Mouse (Mus musculus): ENCODE results near the gene Kxd1. TPM values are rescaled to one million over a fixed set of nuclear protein-coding genes. Genes with fewer than 3 reads are reported as not detected.
A peak's percentile ranks its signal among the peaks of the same experiment; 100 is the strongest.

Kxd1 gene
- polyA plus RNA-seq, 1 experiment from 2014 or later: 46.4 TPM

DNA sequence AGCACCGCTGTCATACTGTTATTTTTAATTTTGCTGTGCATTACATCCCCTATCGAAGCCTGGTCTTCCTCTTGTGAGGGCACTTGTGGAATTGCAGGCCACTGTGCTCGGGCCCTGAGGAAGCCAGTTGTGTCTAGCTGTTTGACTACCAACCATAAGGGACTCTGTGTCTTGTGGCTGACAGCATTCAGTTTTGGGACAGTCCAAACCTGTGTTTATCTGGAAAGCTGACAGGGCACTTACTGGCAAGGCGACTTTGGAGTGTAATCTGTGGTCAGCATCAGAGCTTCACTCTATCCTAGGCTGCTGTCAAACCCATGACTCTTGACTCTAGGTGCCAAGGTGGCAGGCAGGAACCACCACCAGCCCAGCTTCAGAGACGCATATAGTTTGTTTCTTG, 13.3 kb upstream of the Kxd1 start:
- Histone ChIP-seq H3K4me1 (peaks cover 48% of the 10 kb centered on the region), H3K9ac (peak overlapping the region; percentile 68; the same call in 1 of the 2 replicates), H3K4me3 (peak overlapping the region; percentile 77), H3K27ac (no peak overlapping the region), H3K27me3 (replicated peaks) (no peaks in the 10 kb centered on the region), H3K4me2 (peak overlapping the region; percentile 82), H3K36me3 (replicated peaks) (0 out of 2 replicates have a peak, but pooled peaks cover 6% of the 10 kb centered on the region), H3K9me3 (no peaks in the 10 kb centered on the region)
- WGBS: 85% methylated on average over 5 of the region's 5 CpGs
- ATAC-seq (replicated peaks): no peak

DNA sequence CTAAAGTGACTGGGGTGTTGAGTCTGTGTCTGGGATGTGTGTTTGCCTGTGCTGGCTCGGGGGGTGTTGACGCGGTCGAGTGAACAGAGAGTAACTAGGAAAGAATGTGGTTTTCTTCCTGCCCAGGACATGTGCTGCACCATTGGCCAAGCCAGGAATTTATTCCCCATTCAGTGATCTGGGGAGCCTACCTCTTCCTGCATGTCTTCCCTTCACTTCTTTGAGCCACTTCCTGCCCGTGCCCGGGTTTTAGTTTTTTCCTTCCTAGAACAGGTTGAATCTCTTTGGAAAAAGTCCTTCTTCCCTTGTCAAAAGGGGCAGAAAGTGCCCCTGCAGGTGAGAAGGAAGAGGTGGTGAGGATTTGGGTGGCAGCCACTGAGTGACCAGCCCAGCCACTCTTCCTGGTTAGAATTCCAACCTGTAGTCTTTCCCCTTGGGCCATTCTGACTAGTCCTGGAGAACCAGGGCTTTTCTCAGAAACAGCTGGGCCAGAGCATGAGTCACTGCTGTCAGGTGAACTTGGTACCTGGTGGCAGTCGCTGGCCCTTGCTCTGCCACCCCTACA, 12.8 kb upstream of the Kxd1 start:
- Histone ChIP-seq H3K4me1 (peaks cover 48% of the 10 kb centered on the region), H3K36me3 (replicated peaks) (peaks cover 10% of the 10 kb centered on the region; the same call in 1 of the 2 replicates), H3K9ac (peak overlapping the region; percentile 68), H3K4me3 (peak overlapping the region; percentile 77), H3K4me2 (peak overlapping the region; percentile 82), H3K27ac (no peak overlapping the region), H3K9me3 (no peaks in the 10 kb centered on the region), H3K27me3 (replicated peaks) (no peaks in the 10 kb centered on the region)
- 56% methylated on average over 7 of the region's 7 CpGs for WGBS
- no peak for ATAC-seq (replicated peaks)

DNA sequence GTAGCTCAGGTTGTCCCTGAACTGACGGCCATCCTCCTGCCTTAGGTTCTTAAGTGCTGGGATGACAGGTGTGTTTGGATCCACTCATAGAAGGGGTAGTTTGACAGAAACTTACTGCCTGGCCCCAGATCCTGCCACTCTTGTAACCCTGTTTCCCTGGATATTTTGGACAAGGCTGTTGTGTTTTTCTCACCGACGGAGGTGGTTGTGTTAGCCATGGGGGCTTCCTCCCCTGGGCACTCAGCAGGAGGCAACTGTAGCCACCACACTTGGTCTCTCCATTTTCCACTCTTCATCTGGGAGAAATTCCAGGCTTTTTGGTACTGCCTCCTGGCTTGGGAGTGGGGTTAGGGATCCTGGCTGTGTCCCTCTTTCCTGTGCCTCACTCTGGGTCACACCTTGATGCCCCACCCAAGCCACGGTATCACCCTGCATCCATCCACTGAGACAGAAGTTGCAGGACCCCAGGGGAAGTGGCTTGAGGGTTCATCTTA, 12.3 kb upstream of the Kxd1 start:
- Histone ChIP-seq H3K4me1 (peaks cover 48% of the 10 kb centered on the region), H3K27ac (peak overlapping the region; percentile 93; the same call in 1 of the 2 replicates), H3K27me3 (replicated peaks) (no peaks in the 10 kb centered on the region), H3K9ac (peak overlapping the region; percentile 68), H3K4me3 (peak overlapping the region; percentile 77), H3K9me3 (no peaks in the 10 kb centered on the region), H3K4me2 (peak overlapping the region; percentile 82), H3K36me3 (replicated peaks) (peaks cover 15% of the 10 kb centered on the region)
- ATAC-seq (replicated peaks): no peak
- 11% methylated on average over 4 of the region's 4 CpGs for WGBS

DNA sequence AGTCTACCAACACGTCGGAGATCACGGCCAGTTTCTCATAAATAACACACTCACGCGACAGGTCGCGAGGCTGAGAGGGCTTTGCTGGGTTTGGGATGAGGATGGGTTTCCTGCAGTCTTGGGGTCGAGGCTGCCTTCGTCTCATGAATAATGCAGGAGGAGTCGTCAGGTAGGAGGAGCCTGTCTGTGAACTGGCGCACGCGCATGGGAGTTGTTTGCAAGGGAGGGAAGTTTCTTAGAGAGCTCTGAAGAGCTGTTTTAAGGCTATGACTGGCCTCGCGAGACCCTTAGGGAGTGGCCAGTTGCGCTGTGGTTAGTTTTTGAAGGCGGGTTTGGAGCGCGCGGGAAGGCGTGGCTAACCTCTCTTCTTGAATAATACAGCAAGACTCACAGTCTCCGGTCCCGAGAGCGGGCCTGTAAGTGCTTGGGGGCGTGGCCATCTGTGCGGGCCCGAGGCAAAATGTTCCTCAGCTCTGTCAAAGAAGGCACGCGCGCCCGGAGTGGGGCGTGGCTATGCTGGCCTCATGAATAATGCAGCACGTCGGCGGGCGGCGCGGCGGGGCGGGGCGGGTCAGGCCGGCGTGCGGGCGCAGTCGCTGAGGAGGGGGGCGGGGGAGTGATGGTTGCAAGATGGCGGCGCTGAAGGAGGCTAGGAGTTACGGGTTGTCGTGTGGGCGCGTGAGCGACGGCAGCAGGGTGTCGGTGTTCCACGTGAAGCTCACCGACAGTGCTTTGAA, 11.5 kb upstream of the Kxd1 start, which contains the start of gene Ell:
Gene Ell, plus strand, starts transcription at position 381 of the 737 bp plus-strand sequence.
- H3K27me3 ChIP-seq (replicated peaks): no peaks in the 10 kb centered on the region
- H3K4me3 ChIP-seq: peak within 1 kb of the TSS; percentile 77
- H3K9me3 ChIP-seq: no peaks in the 10 kb centered on the region
- H3K4me2 ChIP-seq: peak within 1 kb of the TSS; percentile 82
- ATAC-seq (replicated peaks): peak; percentile 87
- peak within 1 kb of the TSS; percentile 68 for H3K9ac ChIP-seq
- H3K27ac ChIP-seq: peak within 1 kb of the TSS; percentile 93
- peaks cover 46% of the 10 kb centered on the region for H3K4me1 ChIP-seq
- peaks cover 22% of the 10 kb centered on the region for H3K36me3 ChIP-seq (replicated peaks)
- WGBS: under 1% methylated on average over 58 of the region's 58 CpGs

DNA sequence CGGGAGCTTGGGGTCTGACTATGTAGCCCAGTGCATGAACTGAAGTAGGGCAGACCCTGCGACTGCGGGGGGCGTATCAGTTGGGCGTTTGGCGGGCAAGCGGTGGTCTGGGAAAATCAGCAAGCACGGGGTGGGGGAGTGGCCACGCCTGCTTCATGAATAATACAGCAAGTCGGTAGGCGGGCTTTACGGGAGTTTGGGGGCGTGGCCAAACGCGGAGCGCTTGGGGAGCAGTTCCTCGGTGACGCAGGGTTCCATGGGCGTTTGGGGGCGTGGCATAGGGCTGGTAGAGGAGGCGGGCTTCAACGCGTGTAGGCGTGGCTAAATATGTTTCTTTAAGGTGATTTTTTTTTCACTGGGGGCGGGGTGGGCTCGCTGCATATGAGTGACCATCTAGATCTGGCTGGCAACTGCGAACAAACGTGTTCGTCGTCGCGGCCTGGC, 10.9 kb upstream of the Kxd1 start:
- Histone ChIP-seq H3K4me3 (peak overlapping the region; percentile 77), H3K9me3 (no peaks in the 10 kb centered on the region), H3K27me3 (replicated peaks) (no peaks in the 10 kb centered on the region), H3K27ac (peak overlapping the region; percentile 93), H3K36me3 (replicated peaks) (peaks cover 24% of the 10 kb centered on the region), H3K4me1 (peaks cover 41% of the 10 kb centered on the region), H3K9ac (peak overlapping the region; percentile 68), H3K4me2 (peak overlapping the region; percentile 82)
- ATAC-seq (replicated peaks): peak; percentile 77
- 0% methylated on average over 32 of the region's 32 CpGs for WGBS

DNA sequence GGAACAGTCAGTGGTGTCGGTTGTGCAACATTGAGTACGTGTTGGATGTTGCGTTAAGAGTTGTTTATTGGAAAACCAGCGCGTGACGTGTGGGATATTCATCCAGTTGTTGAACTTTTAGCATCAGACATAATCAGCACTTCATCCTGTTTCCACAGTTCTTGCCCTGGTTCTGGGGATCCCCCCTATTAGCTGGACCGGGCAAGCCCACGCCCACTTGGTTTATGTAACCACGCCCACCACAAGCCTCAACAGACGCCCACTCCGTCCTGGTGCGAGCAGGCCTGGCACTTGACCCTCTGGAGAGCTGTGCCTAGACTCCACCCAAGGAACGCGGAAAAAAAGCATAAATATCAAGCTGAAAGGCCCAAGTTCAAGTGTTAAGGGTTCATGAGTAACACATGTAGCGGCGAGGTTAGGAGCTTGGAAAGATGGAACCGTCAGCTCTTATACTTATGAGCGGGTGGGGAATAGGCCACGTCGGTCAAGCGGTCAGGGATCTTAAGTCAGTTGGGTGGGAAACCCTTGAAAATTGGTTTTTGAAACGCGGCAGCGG, 10.3 kb upstream of the Kxd1 start:
- ATAC-seq (replicated peaks): peak; percentile 28
- Histone ChIP-seq H3K36me3 (replicated peaks) (peaks cover 24% of the 10 kb centered on the region), H3K4me3 (peak overlapping the region; percentile 77), H3K4me1 (peaks cover 36% of the 10 kb centered on the region), H3K9me3 (no peaks in the 10 kb centered on the region), H3K27ac (peak overlapping the region; percentile 93), H3K9ac (peak overlapping the region; percentile 42), H3K27me3 (replicated peaks) (no peaks in the 10 kb centered on the region), H3K4me2 (peak overlapping the region; percentile 82)
- 14% methylated on average over 24 of the region's 24 CpGs for WGBS

DNA sequence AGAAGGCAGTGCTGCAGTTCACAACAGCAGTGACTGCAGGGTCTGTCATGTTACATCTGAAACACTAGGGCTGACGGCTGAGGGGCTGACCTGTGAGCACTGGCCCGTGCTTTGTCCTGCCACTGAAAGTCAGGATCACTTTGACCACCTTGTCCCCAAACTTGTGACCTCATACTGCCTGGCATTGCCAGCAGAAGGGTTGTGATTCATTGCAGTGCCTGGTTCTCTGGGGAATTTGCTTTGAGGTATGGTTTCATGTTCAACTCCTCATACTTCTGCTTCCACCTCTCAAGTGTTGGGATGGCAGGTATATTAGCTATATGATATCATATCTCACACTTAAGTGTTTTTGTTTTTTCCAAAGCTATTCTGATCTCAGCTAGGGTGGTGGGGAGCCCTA, 7.9 kb upstream of the Kxd1 start:
- no peaks in the 10 kb centered on the region for H3K9me3 ChIP-seq
- 81% methylated on average over 2 of the region's 2 CpGs for WGBS
- no peak overlapping the region for H3K27ac ChIP-seq
- ATAC-seq (replicated peaks): no peak
- H3K4me2 ChIP-seq: no peak overlapping the region
- H3K4me3 ChIP-seq: no peak overlapping the region
- H3K27me3 ChIP-seq (replicated peaks): no peaks in the 10 kb centered on the region
- H3K36me3 ChIP-seq (replicated peaks): peaks cover 45% of the 10 kb centered on the region
- H3K4me1 ChIP-seq: peaks cover 15% of the 10 kb centered on the region
- no peak overlapping the region for H3K9ac ChIP-seq

DNA sequence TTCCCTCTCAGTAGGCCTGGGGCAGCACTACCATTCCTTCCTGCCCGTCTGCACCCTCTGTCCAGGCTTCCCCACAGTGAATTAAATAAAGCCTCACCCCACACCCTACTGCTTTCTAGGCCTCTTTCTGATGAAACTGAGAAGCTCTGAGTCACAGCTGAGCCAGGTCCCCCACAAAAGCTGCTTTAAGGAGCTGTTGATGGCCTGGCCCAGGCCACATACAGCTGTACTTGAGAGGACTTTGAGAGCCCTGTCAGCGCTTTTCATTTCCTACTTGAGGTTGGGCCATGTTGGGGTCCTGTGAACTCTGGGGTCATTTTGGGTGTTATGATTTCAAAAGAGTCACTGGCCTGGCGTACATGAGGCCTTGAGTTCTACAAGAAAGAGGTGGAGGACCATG, 7.5 kb upstream of the Kxd1 start:
- no peak overlapping the region for H3K27ac ChIP-seq
- 92% methylated on average over 3 of the region's 3 CpGs for WGBS
- H3K4me2 ChIP-seq: no peak overlapping the region
- no peaks in the 10 kb centered on the region for H3K27me3 ChIP-seq (replicated peaks)
- ATAC-seq (replicated peaks): no peak
- H3K4me1 ChIP-seq: peaks cover 11% of the 10 kb centered on the region
- no peaks in the 10 kb centered on the region for H3K9me3 ChIP-seq
- H3K4me3 ChIP-seq: no peak overlapping the region
- H3K36me3 ChIP-seq (replicated peaks): peaks cover 47% of the 10 kb centered on the region
- H3K9ac ChIP-seq: no peak overlapping the region

DNA sequence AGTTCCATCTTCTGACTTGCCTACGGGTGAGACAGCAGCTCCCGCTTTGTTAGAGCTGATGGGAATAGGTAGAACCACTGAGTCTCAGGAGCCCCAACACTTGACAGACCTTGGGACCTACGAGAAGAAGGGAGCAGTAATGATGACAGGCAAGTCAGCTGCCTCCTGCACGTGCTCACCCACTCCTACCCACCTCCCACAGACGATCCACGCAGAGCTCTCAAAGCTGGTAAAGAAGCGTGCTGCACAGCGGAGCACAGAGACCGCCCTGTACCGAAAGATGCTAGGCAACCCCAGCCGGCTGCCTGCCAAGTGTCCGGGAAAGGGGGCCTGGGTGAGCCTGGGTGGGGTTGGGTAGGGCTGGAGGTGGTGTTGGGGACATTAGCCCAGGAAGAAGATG, 6.5 kb upstream of the Kxd1 start:
- Histone ChIP-seq H3K9ac (no peak overlapping the region), H3K27me3 (replicated peaks) (no peaks in the 10 kb centered on the region), H3K4me2 (no peak overlapping the region), H3K27ac (no peak overlapping the region), H3K4me3 (no peak overlapping the region), H3K4me1 (peaks cover 11% of the 10 kb centered on the region), H3K36me3 (replicated peaks) (peaks cover 52% of the 10 kb centered on the region), H3K9me3 (no peaks in the 10 kb centered on the region)
- ATAC-seq (replicated peaks): no peak
- WGBS: 96% methylated on average over 12 of the region's 12 CpGs

DNA sequence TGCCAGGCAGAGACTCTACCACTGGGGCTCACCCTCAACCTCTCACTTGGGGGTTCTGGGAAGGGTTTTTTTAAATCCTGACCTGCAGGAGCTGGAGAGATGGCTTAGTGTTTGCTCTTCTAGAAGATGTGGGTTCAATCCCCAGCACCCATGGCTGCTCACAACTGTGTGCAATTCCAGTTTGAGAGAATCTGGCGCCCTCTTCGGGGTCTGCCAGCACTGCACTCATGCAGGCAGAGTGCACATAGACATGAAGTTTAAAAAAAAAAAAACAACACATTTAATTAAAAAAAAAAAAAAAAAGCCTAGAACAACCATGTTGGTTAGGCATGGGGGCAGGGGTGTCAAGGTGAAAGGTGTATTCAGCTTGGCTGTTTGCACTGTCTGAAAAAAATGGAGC, 2.6 kb upstream of the Kxd1 start:
- WGBS: 94% methylated on average over 2 of the region's 2 CpGs
- no peaks in the 10 kb centered on the region for H3K9me3 ChIP-seq
- peaks cover 39% of the 10 kb centered on the region for H3K36me3 ChIP-seq (replicated peaks)
- peaks cover 28% of the 10 kb centered on the region for H3K4me1 ChIP-seq
- no peak for ATAC-seq (replicated peaks)
- H3K9ac ChIP-seq: no peak overlapping the region
- no peak overlapping the region for H3K4me2 ChIP-seq
- no peaks in the 10 kb centered on the region for H3K27me3 ChIP-seq (replicated peaks)
- H3K27ac ChIP-seq: no peak overlapping the region
- H3K4me3 ChIP-seq: no peak overlapping the region

DNA sequence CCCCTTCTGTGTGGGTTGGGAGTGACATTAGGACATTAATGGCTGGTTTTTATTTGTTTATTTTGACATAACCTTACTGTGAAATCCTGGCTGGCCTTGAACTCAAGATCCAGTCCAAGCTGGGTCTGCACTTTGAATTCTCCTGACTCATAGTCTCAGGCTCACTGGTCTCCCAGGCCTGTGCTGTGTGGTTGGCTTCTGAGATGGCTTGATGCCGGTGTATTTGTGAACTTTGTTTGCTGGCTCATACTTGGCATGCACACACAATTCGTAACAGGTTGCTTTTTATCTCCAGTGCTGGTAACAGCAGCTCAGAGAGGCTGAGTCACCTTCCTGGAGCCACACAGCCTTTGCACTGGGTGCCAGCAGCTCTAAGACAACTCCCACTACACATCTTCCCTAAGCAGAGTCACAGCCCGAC, 2.0 kb upstream of the Kxd1 start:
- no peak overlapping the region for H3K27ac ChIP-seq
- H3K9me3 ChIP-seq: no peaks in the 10 kb centered on the region
- ATAC-seq (replicated peaks): no peak
- peaks cover 28% of the 10 kb centered on the region for H3K4me1 ChIP-seq
- no peaks in the 10 kb centered on the region for H3K27me3 ChIP-seq (replicated peaks)
- no peak overlapping the region for H3K4me2 ChIP-seq
- H3K4me3 ChIP-seq: no peak overlapping the region
- WGBS: 97% methylated on average over 3 of the region's 3 CpGs
- H3K9ac ChIP-seq: no peak overlapping the region
- H3K36me3 ChIP-seq (replicated peaks): peaks cover 34% of the 10 kb centered on the region

DNA sequence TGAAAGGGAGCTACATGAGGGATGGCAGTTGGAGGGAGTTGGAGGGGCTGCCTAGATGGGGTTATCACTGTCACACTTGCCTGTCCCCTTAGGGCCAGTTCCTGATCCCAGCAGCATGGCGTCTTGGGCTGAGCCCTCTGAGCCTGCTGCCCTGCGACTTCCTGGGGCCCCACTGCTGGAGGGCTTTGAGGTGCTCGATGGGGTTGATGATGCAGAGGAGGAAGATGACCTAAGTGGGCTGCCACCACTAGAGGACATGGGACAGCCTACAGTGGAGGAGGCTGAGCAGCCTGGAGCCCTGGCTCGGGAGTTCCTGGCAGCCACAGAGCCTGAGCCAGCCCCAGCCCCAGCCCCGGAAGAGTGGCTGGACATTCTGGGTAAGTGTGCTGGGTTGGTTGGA, 1.5 kb upstream of the Kxd1 start:
- WGBS: 86% methylated on average over 5 of the region's 5 CpGs
- H3K27me3 ChIP-seq (replicated peaks): no peaks in the 10 kb centered on the region
- H3K36me3 ChIP-seq (replicated peaks): peaks cover 30% of the 10 kb centered on the region
- H3K4me2 ChIP-seq: no peak overlapping the region
- H3K27ac ChIP-seq: no peak overlapping the region
- peaks cover 28% of the 10 kb centered on the region for H3K4me1 ChIP-seq
- no peak for ATAC-seq (replicated peaks)
- H3K9me3 ChIP-seq: no peaks in the 10 kb centered on the region
- no peak overlapping the region for H3K4me3 ChIP-seq
- no peak overlapping the region for H3K9ac ChIP-seq

Measured in midbrain, embryonic 15.5 days (tissue).